Mouse (Mus musculus) G1E (cell line): ENCODE data around the gene Cx3cr1. TPM values are rescaled to one million over a fixed set of nuclear protein-coding genes. Genes with fewer than 3 reads are reported as not detected.

Experiments
- ATAC-seq: 2 replicates; pipeline ENCODE4 v1.8.0; 2016; ENCODE audit warnings: mild to moderate bottlenecking; ENCODE audit not compliant: insufficient number of reproducible peaks, poor library complexity, low FRiP score, severe bottlenecking; ENCODE audit errors: extremely low read depth
- DNase-seq: peaks from one replicate; pipeline ENCODE4 v3.0.0; 2012; ENCODE audit warnings: low spot score
- H3K27me3 ChIP-seq: 2 replicates; pipeline ENCODE4 v1.6.1; 2012; ENCODE audit warnings: mild to moderate bottlenecking, low read length, inconsistent platforms; ENCODE audit not compliant: insufficient read depth
- H3K36me3 ChIP-seq: replicated peaks from 2 replicates; pipeline ENCODE3; 2012; ENCODE audit warnings: mild to moderate bottlenecking, inconsistent platforms
- H3K4me1 ChIP-seq: 2 replicates; pipeline ENCODE4 v1.6.1; 2012; ENCODE audit warnings: low read depth, low read length, inconsistent platforms, mixed read lengths; ENCODE audit not compliant: insufficient read depth
- H3K4me3 ChIP-seq: 2 replicates; pipeline ENCODE4 v1.5.1; 2012; ENCODE audit warnings: low read depth, mild to moderate bottlenecking, inconsistent platforms, low read length, moderate library complexity, mixed read lengths
- H3K9me3 ChIP-seq: replicated peaks from 2 replicates; pipeline ENCODE4 v1.6.1; 2012; ENCODE audit warnings: inconsistent platforms
- CTCF ChIP-seq: IDR thresholded peaks from 2 replicates; pipeline ENCODE4 v1.5.1; 2012; ENCODE audit warnings: low read depth, low read length, inconsistent platforms, mixed read lengths
- GATA1 ChIP-seq: IDR thresholded peaks from 2 replicates; pipeline ENCODE4 v1.6.1; 2012; ENCODE audit warnings: borderline replicate concordance, low read length, inconsistent platforms, mixed read lengths
- GATA2 ChIP-seq: IDR thresholded peaks from 2 replicates; pipeline ENCODE4 v1.6.1; 2012; ENCODE audit warnings: low read depth, low read length, inconsistent platforms, borderline replicate concordance
- POLR2AphosphoS5 ChIP-seq: IDR thresholded peaks from 2 replicates; pipeline ENCODE4 v1.6.1; 2012; ENCODE audit warnings: low read depth, low read length, inconsistent platforms; ENCODE audit not compliant: insufficient replicate concordance
- TAL1 ChIP-seq: conservative IDR thresholded peaks from 2 replicates; pipeline ENCODE4 v1.6.1; 2012; ENCODE audit warnings: low read depth, low read length, inconsistent platforms, mixed read lengths
- polyA plus RNA-seq: library from polyadenylated mRNA; stranded (reverse); fragments of >175 nt; gene quantifications from 2 replicates; pipeline ENCODE4 v1.2.3, GENCODE M21; 2012
- total RNA-seq, 2 experiments: library from RNA; stranded (forward) in 1 of 2; stranded (reverse) in 1 of 2; fragments of 200-1000 nt in 1 of 2; fragments of >200 nt in 1 of 2; fragmentation: Nextera tagmentation in 1 of 2; gene quantifications; 2 replicates each; pipeline ENCODE4 v1.2.3; 2014 to 2017

The Cx3cr1 gene
- total and polyA plus RNA-seq, 3 experiments: 0.22 TPM; not detected in 2

DNA sequence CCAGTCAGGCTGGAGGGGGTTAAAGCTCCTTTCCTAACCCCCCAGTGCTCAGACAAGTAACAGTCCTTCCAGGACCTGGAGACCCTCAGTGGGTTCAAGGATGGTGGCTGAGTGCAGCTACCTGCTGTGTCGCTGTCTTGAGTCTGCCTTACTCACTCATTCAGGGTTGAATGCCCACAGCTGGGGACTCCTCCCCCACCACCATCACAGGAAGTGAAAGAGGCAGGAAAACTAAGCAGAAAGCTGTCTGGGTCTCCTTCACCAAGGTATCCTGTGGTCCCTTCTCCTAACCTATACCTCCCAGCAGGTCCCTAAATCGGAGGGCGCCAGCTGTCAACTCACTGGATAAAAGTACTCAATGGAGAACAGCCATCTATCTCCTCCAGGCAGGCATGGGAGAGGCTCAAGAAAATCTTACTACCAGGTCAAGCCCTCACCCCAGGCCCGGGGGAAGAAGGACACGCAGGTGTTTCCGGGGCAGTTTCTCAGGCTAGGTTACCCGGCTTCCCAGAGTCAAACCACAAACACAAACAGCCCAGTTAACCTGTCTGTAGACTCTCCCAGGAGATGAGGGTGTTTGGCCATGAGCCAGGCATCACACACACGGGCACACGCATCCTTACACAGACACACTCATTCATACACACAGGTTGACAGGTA lies 91.4 kb downstream of the Cx3cr1 start:
- ATAC-seq (no peak), DNase-seq (no peak)
- H3K4me3 ChIP-seq: peak overlapping the region; percentile 66; the same call in 1 of the 2 replicates
- H3K9me3 ChIP-seq: peaks cover 4% of the 10 kb centered on the region; the same call in 1 of the 2 replicates
- no peaks in the 10 kb centered on the region for H3K27me3 ChIP-seq
- TF ChIP-seq GATA1 (no peak), TAL1 (no peak), CTCF (no peak)
- H3K36me3 ChIP-seq: peaks cover 39% of the 10 kb centered on the region
- peaks cover 82% of the 10 kb centered on the region for H3K4me1 ChIP-seq

DNA sequence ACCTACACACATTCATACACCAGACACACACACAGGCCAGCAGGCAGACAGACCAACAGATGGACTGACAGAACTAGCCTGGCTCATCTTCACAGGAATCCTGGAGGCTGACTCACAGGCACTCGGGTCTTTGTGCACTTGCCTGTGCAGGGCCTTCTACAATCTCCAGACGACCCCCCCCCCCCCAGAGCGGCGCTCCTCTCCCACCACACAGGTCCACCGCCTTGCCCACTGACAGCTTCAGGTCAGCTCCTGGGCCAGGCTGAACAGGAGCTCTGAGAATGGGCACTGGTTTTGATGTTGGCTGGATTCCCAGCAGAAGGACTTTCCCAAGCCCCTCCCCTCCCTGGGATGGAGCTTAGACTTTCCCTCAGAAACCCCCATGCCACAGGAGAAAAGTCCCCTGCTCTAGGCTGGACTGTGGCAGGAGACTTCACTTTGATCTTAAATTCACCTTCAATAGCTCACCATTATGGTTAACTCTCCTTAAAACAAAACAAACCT lies 92.1 kb downstream of the Cx3cr1 start:
- peaks cover 4% of the 10 kb centered on the region; the same call in 1 of the 2 replicates for H3K9me3 ChIP-seq
- H3K36me3 ChIP-seq: peaks cover 46% of the 10 kb centered on the region
- no peak for DNase-seq
- no peak for ATAC-seq
- H3K27me3 ChIP-seq: no peaks in the 10 kb centered on the region
- H3K4me3 ChIP-seq: peak overlapping the region; percentile 66
- TF ChIP-seq CTCF: no peak
- TF ChIP-seq GATA2: no peak
- no peak for TF ChIP-seq POLR2AphosphoS5
- peaks cover 75% of the 10 kb centered on the region for H3K4me1 ChIP-seq

DNA sequence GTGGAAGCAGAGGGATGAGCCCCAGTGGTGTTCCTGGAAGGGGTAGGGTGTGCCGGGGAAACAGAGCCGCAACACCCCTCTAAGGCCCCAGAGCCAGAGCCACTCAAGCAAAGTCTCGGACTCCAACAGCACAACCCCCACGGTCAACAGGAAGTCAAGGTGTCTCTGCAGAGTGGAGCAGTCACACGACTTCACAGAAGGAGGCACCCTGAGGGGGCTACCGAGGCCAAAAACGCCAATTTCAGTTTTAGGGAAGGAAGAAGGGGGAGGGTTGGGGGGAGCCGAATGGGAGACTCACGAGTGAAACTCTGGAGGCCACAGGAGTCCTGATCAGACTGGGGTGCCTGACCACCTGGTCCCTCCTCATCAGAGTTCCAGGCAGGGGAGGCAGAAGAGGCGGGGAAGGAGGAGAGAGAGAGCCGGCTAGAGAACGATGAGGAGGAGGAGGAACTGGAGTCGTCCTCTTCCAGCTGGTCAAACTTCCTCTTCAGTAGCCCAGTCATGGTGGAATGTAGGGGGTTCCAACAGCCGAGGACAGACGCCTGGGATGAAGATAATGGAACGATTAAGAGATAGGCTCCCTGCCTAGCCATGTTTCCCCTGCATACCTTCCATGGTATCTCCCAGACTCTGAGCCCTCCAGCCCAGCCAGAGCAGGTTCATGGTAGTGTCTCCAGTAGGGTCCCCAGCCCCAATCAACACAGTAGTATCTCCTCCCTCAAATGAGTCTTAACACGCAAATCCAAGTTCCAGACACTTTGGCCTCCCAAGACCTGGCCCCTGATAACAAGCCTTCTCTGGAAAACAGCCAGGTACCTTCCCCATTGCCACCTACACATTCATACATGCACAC lies 92.7 kb downstream of the Cx3cr1 start:
- H3K36me3 ChIP-seq: peaks cover 53% of the 10 kb centered on the region
- peaks cover 4% of the 10 kb centered on the region; the same call in 1 of the 2 replicates for H3K9me3 ChIP-seq
- DNase-seq (peak; percentile 65), ATAC-seq (peak; percentile 73)
- H3K4me3 ChIP-seq: peak overlapping the region; percentile 66
- no peaks in the 10 kb centered on the region for H3K27me3 ChIP-seq
- peaks cover 68% of the 10 kb centered on the region for H3K4me1 ChIP-seq
- TF ChIP-seq GATA1: no peak
- no peak for TF ChIP-seq CTCF
- TF ChIP-seq POLR2AphosphoS5: no peak
- no peak for TF ChIP-seq GATA2
- TF ChIP-seq TAL1: no peak

DNA sequence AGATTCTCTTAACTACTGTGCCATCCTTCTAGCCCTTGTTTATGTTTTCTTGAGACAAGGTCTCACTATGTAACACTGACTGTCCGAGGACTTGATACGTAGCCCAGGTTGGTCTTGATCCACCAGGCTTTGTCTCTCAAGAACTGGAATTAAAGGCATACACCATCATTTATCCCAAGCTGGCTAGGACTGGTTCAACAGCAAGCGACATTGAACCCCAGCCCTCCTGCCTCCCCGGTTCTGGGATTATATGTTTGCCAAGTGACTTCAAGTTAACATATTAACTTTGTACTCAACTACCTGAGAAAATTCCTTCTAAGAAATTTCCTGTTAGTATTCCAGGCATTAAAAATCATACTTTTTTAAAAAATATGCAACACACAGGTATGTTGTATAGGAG lies 94.4 kb downstream of the Cx3cr1 start:
- Histone ChIP-seq H3K4me1 (peaks cover 52% of the 10 kb centered on the region), H3K27me3 (no peaks in the 10 kb centered on the region), H3K9me3 (peaks cover 4% of the 10 kb centered on the region; the same call in 1 of the 2 replicates), H3K4me3 (no peak overlapping the region), H3K36me3 (peaks cover 66% of the 10 kb centered on the region)
- TF ChIP-seq CTCF (no peak), GATA2 (no peak), POLR2AphosphoS5 (no peak), TAL1 (no peak), GATA1 (no peak)
- ATAC-seq (no peak), DNase-seq (no peak)

DNA sequence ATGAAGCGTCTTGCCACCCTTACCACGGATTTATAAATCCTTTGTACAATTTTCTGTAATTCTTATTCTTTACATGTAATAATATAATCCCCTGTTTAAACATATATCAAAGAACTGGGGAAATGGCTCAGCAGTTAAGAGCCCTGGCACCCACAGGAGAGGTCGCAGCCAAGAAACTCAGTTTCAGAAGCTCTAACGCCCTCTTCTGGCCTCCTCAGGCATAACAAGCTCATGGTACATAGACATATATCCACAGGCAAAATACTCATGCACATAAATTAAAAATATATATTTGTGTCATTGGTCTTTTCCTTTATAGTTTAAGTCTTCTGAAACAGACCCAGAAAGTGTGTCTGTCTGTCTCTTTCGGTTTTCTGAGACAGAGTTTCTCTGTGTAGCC lies 95.1 kb downstream of the Cx3cr1 start:
- H3K36me3 ChIP-seq: peaks cover 68% of the 10 kb centered on the region
- TF ChIP-seq CTCF (no peak), POLR2AphosphoS5 (no peak), GATA2 (no peak), TAL1 (no peak), GATA1 (no peak)
- H3K4me3 ChIP-seq: no peak overlapping the region
- no peak for DNase-seq
- peaks cover 46% of the 10 kb centered on the region for H3K4me1 ChIP-seq
- peaks cover 4% of the 10 kb centered on the region; the same call in 1 of the 2 replicates for H3K9me3 ChIP-seq
- no peak for ATAC-seq
- H3K27me3 ChIP-seq: no peaks in the 10 kb centered on the region

DNA sequence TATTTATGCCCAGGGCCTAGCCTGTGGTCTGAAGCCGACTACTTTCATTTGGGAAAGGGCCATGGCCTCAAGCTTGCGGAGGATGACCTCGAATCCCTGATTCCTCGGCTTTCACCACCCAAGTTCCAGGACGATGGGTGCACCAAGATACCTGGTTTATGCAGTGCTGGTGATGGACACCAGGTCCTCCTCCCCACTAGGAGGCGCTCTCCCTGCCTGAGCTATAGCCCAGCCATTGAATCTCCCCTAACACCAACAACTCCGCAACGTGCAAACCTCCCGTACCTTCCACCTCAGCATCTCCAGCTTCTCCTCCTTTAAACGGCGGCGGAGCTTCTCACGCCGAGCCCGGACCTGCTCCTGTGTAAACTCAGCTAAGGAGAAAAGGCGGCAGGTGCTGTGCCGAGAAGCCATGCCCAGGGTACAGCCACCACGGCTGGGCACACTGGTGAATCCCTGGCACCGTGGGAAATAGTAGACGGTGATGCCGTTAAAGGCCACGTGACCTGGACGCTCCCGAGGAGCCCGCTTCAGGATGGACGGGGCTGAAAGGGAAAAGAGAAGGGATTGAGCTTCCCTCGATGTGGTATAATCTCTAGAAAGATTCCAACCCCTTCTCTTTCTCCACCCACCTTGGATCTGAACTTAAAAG lies 95.7 kb downstream of the Cx3cr1 start:
- no peak for ATAC-seq
- peaks cover 4% of the 10 kb centered on the region; the same call in 1 of the 2 replicates for H3K9me3 ChIP-seq
- peaks cover 40% of the 10 kb centered on the region for H3K4me1 ChIP-seq
- DNase-seq: no peak
- peaks cover 67% of the 10 kb centered on the region for H3K36me3 ChIP-seq
- no peak overlapping the region for H3K4me3 ChIP-seq
- H3K27me3 ChIP-seq: no peaks in the 10 kb centered on the region
- TF ChIP-seq GATA1 (no peak), CTCF (peak; percentile 56), POLR2AphosphoS5 (no peak)
